Mouse (Mus musculus): ENCODE measurements around the gene Hmgcl. TPM values are rescaled to one million over a fixed set of nuclear protein-coding genes. Genes with fewer than 3 reads are reported as not detected.
A peak's percentile ranks its signal among the peaks of the same experiment; 100 is the strongest.

The Hmgcl gene
- polyA plus RNA-seq, 1 experiment from 2014 or later = 97.1 TPM

- Histone ChIP-seq H3K4me1 (replicated peaks; ENCODE audit: control insufficient read depth, insufficient read depth, low read length) (peaks cover 21% of the 10 kb centered on the region), H3K4me3 (ENCODE audit: low read depth, low read length) (peak within 1 kb of the TSS; percentile 77), H3K36me3 (ENCODE audit: control insufficient read depth, insufficient read depth, low read length) (peaks cover 15% of the 10 kb centered on the region), H3K27ac (ENCODE audit: low read depth, low read length) (peak within 1 kb of the TSS; percentile 85), H3K4me2 (peak within 1 kb of the TSS; percentile 87), H3K9me3 (ENCODE audit: control insufficient read depth, low read length) (no peaks in the 10 kb centered on the region), H3K9ac (ENCODE audit: low read depth, low read length) (peak within 1 kb of the TSS; percentile 99), H3K27me3 (replicated peaks; ENCODE audit: control insufficient read depth, insufficient read depth, low read length) (no peaks in the 10 kb centered on the region)
- DNase-seq (ENCODE audit: low spot score) (peak; percentile 95), ATAC-seq (replicated peaks; ENCODE audit: low FRiP score) (peak; percentile 87)
- under 1% methylated on average over 63 of the region's 81 CpGs for WGBS
Measured at GRCm38 (mm10) chr4:135986943-135987710, 40.9 kb downstream of the Hmgcl start, which contains the start of gene Pithd1. TSS of gene Pithd1 (minus strand) at chr4:135987264.

DNA sequence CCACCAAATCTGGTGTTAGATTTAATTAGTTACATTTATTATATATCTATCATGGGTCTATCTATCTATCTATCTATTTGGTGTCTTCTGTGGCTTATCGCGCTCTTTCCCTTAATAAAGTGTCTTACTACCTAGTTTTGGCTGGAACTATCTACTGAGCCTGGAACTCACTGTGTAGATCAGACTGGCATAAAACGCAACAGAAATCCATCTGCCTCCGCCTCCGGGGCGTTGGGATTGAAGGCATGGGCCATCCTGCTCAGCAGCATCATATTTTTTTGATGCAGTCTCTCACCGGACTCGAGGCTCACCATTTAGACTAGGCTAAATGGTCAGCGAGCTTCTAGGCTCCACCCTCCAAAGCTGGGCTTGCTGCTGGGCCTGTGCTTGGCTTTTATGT is 41.5 kb downstream of the Hmgcl start:
- peak overlapping the region; percentile 99 for H3K9ac ChIP-seq (ENCODE audit: low read depth, low read length)
- peaks cover 14% of the 10 kb centered on the region for H3K36me3 ChIP-seq (ENCODE audit: control insufficient read depth, insufficient read depth, low read length)
- DNase-seq (ENCODE audit: low spot score) (no peak), ATAC-seq (replicated peaks; ENCODE audit: low FRiP score) (no peak)
- WGBS = 68% methylated on average over 9 of the region's 9 CpGs
- peaks cover 21% of the 10 kb centered on the region for H3K4me1 ChIP-seq (replicated peaks; ENCODE audit: control insufficient read depth, insufficient read depth, low read length)
- no peaks in the 10 kb centered on the region for H3K27me3 ChIP-seq (replicated peaks; ENCODE audit: control insufficient read depth, insufficient read depth, low read length)
- peak overlapping the region; percentile 87 for H3K4me2 ChIP-seq
- peak overlapping the region; percentile 85 for H3K27ac ChIP-seq (ENCODE audit: low read depth, low read length)
- H3K9me3 ChIP-seq (ENCODE audit: control insufficient read depth, low read length) = no peaks in the 10 kb centered on the region
- peak overlapping the region; percentile 77 for H3K4me3 ChIP-seq (ENCODE audit: low read depth, low read length)

DNA sequence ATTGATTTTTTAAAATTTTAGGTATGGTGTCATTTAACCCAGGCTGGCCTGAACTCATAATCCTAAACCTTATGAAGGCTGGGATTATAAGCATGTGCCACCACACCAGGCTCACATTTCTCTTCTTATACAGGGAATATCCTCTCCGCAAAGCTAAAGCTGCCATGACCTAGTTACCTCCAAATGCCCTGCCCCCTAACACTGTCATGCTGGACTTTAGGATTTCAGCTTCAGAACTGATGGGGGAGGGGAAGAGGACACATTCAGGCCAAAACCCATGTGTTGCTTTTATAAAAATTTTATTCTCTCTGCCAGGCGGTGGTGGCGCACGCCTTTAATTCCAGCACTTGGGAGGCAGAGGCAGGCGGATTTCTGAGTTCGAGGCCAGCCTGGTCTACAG is 47.7 kb downstream of the Hmgcl start:
- no peak for ATAC-seq (replicated peaks; ENCODE audit: low FRiP score)
- Histone ChIP-seq H3K27ac (ENCODE audit: low read depth, low read length) (no peak overlapping the region), H3K27me3 (replicated peaks; ENCODE audit: control insufficient read depth, insufficient read depth, low read length) (no peaks in the 10 kb centered on the region), H3K36me3 (ENCODE audit: control insufficient read depth, insufficient read depth, low read length) (no peaks in the 10 kb centered on the region), H3K4me3 (ENCODE audit: low read depth, low read length) (no peak overlapping the region), H3K4me2 (no peak overlapping the region), H3K9ac (ENCODE audit: low read depth, low read length) (no peak overlapping the region), H3K4me1 (replicated peaks; ENCODE audit: control insufficient read depth, insufficient read depth, low read length) (no peaks in the 10 kb centered on the region), H3K9me3 (ENCODE audit: control insufficient read depth, low read length) (no peaks in the 10 kb centered on the region; the same call in 1 of the 2 replicates)
- no peak for DNase-seq (ENCODE audit: low spot score)
- 94% methylated on average over 6 of the region's 6 CpGs for WGBS

GRCm38 (mm10) chr4:135995118-135995517 is 48.9 kb downstream of the Hmgcl start:
- Histone ChIP-seq H3K36me3 (ENCODE audit: control insufficient read depth, insufficient read depth, low read length) (no peaks in the 10 kb centered on the region), H3K9ac (ENCODE audit: low read depth, low read length) (no peak overlapping the region), H3K4me3 (ENCODE audit: low read depth, low read length) (no peak overlapping the region), H3K27me3 (replicated peaks; ENCODE audit: control insufficient read depth, insufficient read depth, low read length) (no peaks in the 10 kb centered on the region), H3K9me3 (ENCODE audit: control insufficient read depth, low read length) (no peaks in the 10 kb centered on the region; the same call in 1 of the 2 replicates), H3K4me2 (no peak overlapping the region), H3K27ac (ENCODE audit: low read depth, low read length) (no peak overlapping the region), H3K4me1 (replicated peaks; ENCODE audit: control insufficient read depth, insufficient read depth, low read length) (no peaks in the 10 kb centered on the region)
- ATAC-seq (replicated peaks; ENCODE audit: low FRiP score) (no peak), DNase-seq (ENCODE audit: low spot score) (no peak)
- WGBS = 79% methylated on average over 4 of the region's 4 CpGs

GRCm38 (mm10) chr4:136004107-136004675 is 57.9 kb downstream of the Hmgcl start:
- DNase-seq (ENCODE audit: low spot score) (no peak), ATAC-seq (replicated peaks; ENCODE audit: low FRiP score) (no peak)
- Histone ChIP-seq H3K9me3 (ENCODE audit: control insufficient read depth, low read length) (no peaks in the 10 kb centered on the region), H3K27ac (ENCODE audit: low read depth, low read length) (no peak overlapping the region), H3K36me3 (ENCODE audit: control insufficient read depth, insufficient read depth, low read length) (peaks cover 53% of the 10 kb centered on the region), H3K4me1 (replicated peaks; ENCODE audit: control insufficient read depth, insufficient read depth, low read length) (no peaks in the 10 kb centered on the region), H3K27me3 (replicated peaks; ENCODE audit: control insufficient read depth, insufficient read depth, low read length) (no peaks in the 10 kb centered on the region), H3K4me2 (no peak overlapping the region), H3K9ac (ENCODE audit: low read depth, low read length) (no peak overlapping the region), H3K4me3 (ENCODE audit: low read depth, low read length) (no peak overlapping the region)
- WGBS = 89% methylated on average over 5 of the region's 5 CpGs

- 79% methylated on average over 2 of the region's 2 CpGs for WGBS
- no peak overlapping the region for H3K4me3 ChIP-seq (ENCODE audit: low read depth, low read length)
- H3K4me2 ChIP-seq = no peak overlapping the region
- DNase-seq (ENCODE audit: low spot score) = no peak
- no peaks in the 10 kb centered on the region for H3K27me3 ChIP-seq (replicated peaks; ENCODE audit: control insufficient read depth, insufficient read depth, low read length)
- H3K4me1 ChIP-seq (replicated peaks; ENCODE audit: control insufficient read depth, insufficient read depth, low read length) = no peaks in the 10 kb centered on the region
- peaks cover 59% of the 10 kb centered on the region for H3K36me3 ChIP-seq (ENCODE audit: control insufficient read depth, insufficient read depth, low read length)
- H3K9ac ChIP-seq (ENCODE audit: low read depth, low read length) = no peak overlapping the region
- no peak overlapping the region for H3K27ac ChIP-seq (ENCODE audit: low read depth, low read length)
- no peak for ATAC-seq (replicated peaks; ENCODE audit: low FRiP score)
- no peaks in the 10 kb centered on the region for H3K9me3 ChIP-seq (ENCODE audit: control insufficient read depth, low read length)
Measured at GRCm38 (mm10) chr4:136004921-136005320, 58.7 kb downstream of the Hmgcl start.

- Histone ChIP-seq H3K36me3 (ENCODE audit: control insufficient read depth, insufficient read depth, low read length) (peaks cover 71% of the 10 kb centered on the region), H3K27ac (ENCODE audit: low read depth, low read length) (no peak overlapping the region), H3K9ac (ENCODE audit: low read depth, low read length) (no peak overlapping the region), H3K4me2 (no peak overlapping the region), H3K9me3 (ENCODE audit: control insufficient read depth, low read length) (no peaks in the 10 kb centered on the region), H3K27me3 (replicated peaks; ENCODE audit: control insufficient read depth, insufficient read depth, low read length) (no peaks in the 10 kb centered on the region), H3K4me1 (replicated peaks; ENCODE audit: control insufficient read depth, insufficient read depth, low read length) (no peaks in the 10 kb centered on the region), H3K4me3 (ENCODE audit: low read depth, low read length) (no peak overlapping the region)
- ATAC-seq (replicated peaks; ENCODE audit: low FRiP score) (no peak), DNase-seq (ENCODE audit: low spot score) (no peak)
- 86% methylated on average over 3 of the region's 3 CpGs for WGBS
Measured at GRCm38 (mm10) chr4:136006821-136007220, 60.6 kb downstream of the Hmgcl start.

DNA sequence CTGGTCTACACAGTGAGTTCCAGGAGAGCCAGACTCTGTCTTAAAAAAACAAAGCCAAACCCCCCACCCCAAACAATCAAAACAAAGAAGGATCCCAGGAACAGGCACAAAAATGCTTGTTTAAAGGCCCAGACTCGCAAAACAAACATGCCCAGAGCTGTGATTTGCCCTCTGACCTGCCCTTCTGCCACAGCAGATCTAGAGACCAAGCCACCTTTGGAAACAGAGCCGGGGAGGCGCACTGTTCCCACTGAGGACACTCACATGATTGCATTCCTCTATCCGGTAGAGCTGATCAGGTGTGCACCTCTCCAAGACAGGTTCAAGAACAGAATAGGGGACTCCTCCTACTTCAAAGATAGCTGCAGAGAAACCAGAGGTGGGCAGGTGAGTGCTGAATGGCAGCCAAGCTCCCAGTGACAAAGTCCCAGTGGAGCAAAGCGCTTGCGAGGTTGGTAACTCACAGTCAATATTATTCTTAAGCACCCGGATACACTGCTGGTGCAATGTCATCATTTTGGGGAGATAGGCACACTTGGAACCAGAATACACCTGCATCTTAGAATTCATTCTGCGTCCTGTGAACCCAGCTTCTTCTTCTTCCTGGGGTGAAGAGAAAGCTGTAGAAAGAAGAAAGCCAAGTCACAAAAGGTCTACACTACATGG is 62.7 kb downstream of the Hmgcl start:
- no peak for DNase-seq (ENCODE audit: low spot score)

More for the DNA sequence above, 62.7 kb downstream of the Hmgcl start:
- WGBS = 88% methylated on average over 8 of the region's 8 CpGs
- Histone ChIP-seq H3K36me3 (ENCODE audit: control insufficient read depth, insufficient read depth, low read length) (peaks cover 70% of the 10 kb centered on the region), H3K4me1 (replicated peaks; ENCODE audit: control insufficient read depth, insufficient read depth, low read length) (no peaks in the 10 kb centered on the region), H3K27ac (ENCODE audit: low read depth, low read length) (no peak overlapping the region), H3K4me2 (no peak overlapping the region), H3K27me3 (replicated peaks; ENCODE audit: control insufficient read depth, insufficient read depth, low read length) (no peaks in the 10 kb centered on the region), H3K9me3 (ENCODE audit: control insufficient read depth, low read length) (no peaks in the 10 kb centered on the region), H3K4me3 (ENCODE audit: low read depth, low read length) (no peak overlapping the region), H3K9ac (ENCODE audit: low read depth, low read length) (no peak overlapping the region)
- no peak for ATAC-seq (replicated peaks; ENCODE audit: low FRiP score)
